Mouse (Mus musculus): ENCODE measurements around the gene Mier2.

Mier2 gene

GRCm38 (mm10) chr10:79574796-79575195 lies 19.8 kb upstream of the Mier2 start:
- DNase-seq (ENCODE audit: low read depth, low spot score): no peak

- no peak for DNase-seq (ENCODE audit: low read depth, low spot score)
Measured at GRCm38 (mm10) chr10:79574350-79574749, 19.4 kb upstream of the Mier2 start.

- no peak for DNase-seq (ENCODE audit: low read depth, low spot score)
Measured at GRCm38 (mm10) chr10:79573611-79574010, 18.6 kb upstream of the Mier2 start.

GRCm38 (mm10) chr10:79571314-79571713 lies 16.3 kb upstream of the Mier2 start:
- DNase-seq (ENCODE audit: low read depth, low spot score): no peak

- DNase-seq (ENCODE audit: low read depth, low spot score): no peak
Measured at GRCm38 (mm10) chr10:79569921-79570320, 14.9 kb upstream of the Mier2 start.

- DNase-seq (ENCODE audit: low read depth, low spot score): no peak
Measured at GRCm38 (mm10) chr10:79559716-79560115, 4.7 kb upstream of the Mier2 start.

GRCm38 (mm10) chr10:79557496-79557895 lies 2.5 kb upstream of the Mier2 start:
- no peak for DNase-seq (ENCODE audit: low read depth, low spot score)

- DNase-seq (ENCODE audit: low read depth, low spot score): no peak
Measured at GRCm38 (mm10) chr10:79556951-79557350, 2.0 kb upstream of the Mier2 start.

GRCm38 (mm10) chr10:79555238-79555724 lies 282 bp upstream of the Mier2 start:
- no peak for DNase-seq (ENCODE audit: low read depth, low spot score)

- DNase-seq (ENCODE audit: low read depth, low spot score): no peak
Measured at GRCm38 (mm10) chr10:79553691-79554090, 1.3 kb downstream of the Mier2 start.

GRCm38 (mm10) chr10:79553176-79553575 lies 1.8 kb downstream of the Mier2 start:
- no peak for DNase-seq (ENCODE audit: low read depth, low spot score)

- no peak for DNase-seq (ENCODE audit: low read depth, low spot score)
Measured at GRCm38 (mm10) chr10:79552531-79552930, 2.5 kb downstream of the Mier2 start.

GRCm38 (mm10) chr10:79550366-79550765 lies 4.6 kb downstream of the Mier2 start:
- no peak for DNase-seq (ENCODE audit: low read depth, low spot score)

- DNase-seq (ENCODE audit: low read depth, low spot score): no peak
Measured at GRCm38 (mm10) chr10:79548971-79549723, 5.9 kb downstream of the Mier2 start.

- no peak for DNase-seq (ENCODE audit: low read depth, low spot score)
Measured at GRCm38 (mm10) chr10:79548546-79548945, 6.5 kb downstream of the Mier2 start.

GRCm38 (mm10) chr10:79547148-79547675 lies 7.8 kb downstream of the Mier2 start:
- DNase-seq (ENCODE audit: low read depth, low spot score): no peak

GRCm38 (mm10) chr10:79546483-79546882 lies 8.5 kb downstream of the Mier2 start:
- DNase-seq (ENCODE audit: low read depth, low spot score): no peak

GRCm38 (mm10) chr10:79545891-79546290 lies 9.1 kb downstream of the Mier2 start:
- no peak for DNase-seq (ENCODE audit: low read depth, low spot score)

- DNase-seq (ENCODE audit: low read depth, low spot score): no peak
Measured at GRCm38 (mm10) chr10:79544631-79545030, 10.4 kb downstream of the Mier2 start.

GRCm38 (mm10) chr10:79543884-79544597 lies 11.0 kb downstream of the Mier2 start:
- no peak for DNase-seq (ENCODE audit: low read depth, low spot score)

GRCm38 (mm10) chr10:79542171-79542570 lies 12.8 kb downstream of the Mier2 start:
- DNase-seq (ENCODE audit: low read depth, low spot score): no peak

- DNase-seq (ENCODE audit: low read depth, low spot score): no peak
Measured at GRCm38 (mm10) chr10:79541522-79541921, 13.5 kb downstream of the Mier2 start.

GRCm38 (mm10) chr10:79540746-79541145 lies 14.3 kb downstream of the Mier2 start:
- no peak for DNase-seq (ENCODE audit: low read depth, low spot score)

Data from retina, adult 2 months (tissue).